Mouse (Mus musculus): Measurements from ENCODE around the gene Ldlrad3. TPM values are rescaled to one million over a fixed set of nuclear protein-coding genes. Genes with fewer than 3 reads are reported as not detected.

Ldlrad3 gene
- polyA plus RNA-seq, 1 experiment from 2014 or later: 20.4 TPM

- DNase-seq (ENCODE audit: low spot score) (no peak), ATAC-seq (replicated peaks; ENCODE audit: low FRiP score, low read depth) (no peak)
- no peak for TF ChIP-seq CTCF (IDR thresholded peaks at IDR 0.05; ENCODE audit: low read depth)
- 56% methylated on average over 9 of the region's 9 CpGs for WGBS
- Histone ChIP-seq H3K4me1 (replicated peaks; ENCODE audit: insufficient read depth, low read length) (peaks cover 10% of the 10 kb centered on the region; the same call in 1 of the 2 replicates), H3K4me2 (ENCODE audit: low read length) (no peak overlapping the region), H3K9me3 (replicated peaks; ENCODE audit: low read length) (no peaks in the 10 kb centered on the region), H3K4me3 (replicated peaks; ENCODE audit: low read depth, low read length) (no peak overlapping the region), H3K36me3 (ENCODE audit: insufficient read depth, low read length) (no peaks in the 10 kb centered on the region), H3K27ac (no peak overlapping the region), H3K9ac (ENCODE audit: low read depth, low read length) (no peak overlapping the region), H3K27me3 (ENCODE audit: insufficient read depth, low read length) (no peaks in the 10 kb centered on the region)
Measured at GRCm38 (mm10) chr2:102033818-102034512, 152.2 kb downstream of the Ldlrad3 start.

- no peak for DNase-seq (ENCODE audit: low spot score)
- no peaks in the 10 kb centered on the region for H3K36me3 ChIP-seq (ENCODE audit: insufficient read depth, low read length)
- H3K4me1 ChIP-seq (replicated peaks; ENCODE audit: insufficient read depth, low read length): peaks cover 10% of the 10 kb centered on the region; the same call in 1 of the 2 replicates
- no peak for ATAC-seq (replicated peaks; ENCODE audit: low FRiP score, low read depth)
- no peaks in the 10 kb centered on the region for H3K9me3 ChIP-seq (replicated peaks; ENCODE audit: low read length)
- no peak overlapping the region for H3K4me3 ChIP-seq (replicated peaks; ENCODE audit: low read depth, low read length)
- H3K27ac ChIP-seq: no peak overlapping the region
- WGBS: 84% methylated on average over 9 of the region's 9 CpGs
- peak; percentile 25; the same call in 1 of the 2 replicates for TF ChIP-seq CTCF (IDR thresholded peaks at IDR 0.05; ENCODE audit: low read depth)
- no peak overlapping the region for H3K4me2 ChIP-seq (ENCODE audit: low read length)
- H3K27me3 ChIP-seq (ENCODE audit: insufficient read depth, low read length): no peaks in the 10 kb centered on the region
- no peak overlapping the region for H3K9ac ChIP-seq (ENCODE audit: low read depth, low read length)
Measured at GRCm38 (mm10) chr2:102032713-102033343, 153.4 kb downstream of the Ldlrad3 start.

DNA sequence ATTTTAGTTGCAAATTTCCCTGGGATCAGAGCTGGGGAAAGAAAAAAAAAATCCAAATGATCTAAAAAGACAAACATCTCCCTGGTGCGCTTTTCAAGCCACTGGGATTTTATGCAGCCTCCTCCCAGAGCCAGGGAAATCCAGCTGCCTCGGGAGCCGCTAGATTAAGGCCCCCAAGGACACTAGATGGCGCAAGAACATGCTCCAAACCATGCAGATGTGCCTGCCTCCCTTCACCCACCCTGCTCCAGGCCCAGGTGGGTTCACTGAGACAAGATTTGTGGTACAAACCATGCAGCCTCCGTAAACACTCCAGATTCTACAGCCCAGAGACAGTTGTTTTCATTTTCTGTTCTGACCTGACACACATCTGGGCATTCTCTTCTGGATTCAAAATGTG lies 155.5 kb downstream of the Ldlrad3 start:
- no peak overlapping the region for H3K27ac ChIP-seq
- ATAC-seq (replicated peaks; ENCODE audit: low FRiP score, low read depth): no peak

GRCm38 (mm10) chr2:102030152-102030551 lies 156.0 kb downstream of the Ldlrad3 start:
- 80% methylated on average over 6 of the region's 6 CpGs for WGBS
- H3K4me2 ChIP-seq (ENCODE audit: low read length): no peak overlapping the region
- no peak for TF ChIP-seq CTCF (IDR thresholded peaks at IDR 0.05; ENCODE audit: low read depth)

More for the DNA sequence above, 155.5 kb downstream of the Ldlrad3 start:
- peak; percentile 83 for DNase-seq (ENCODE audit: low spot score)
- H3K9me3 ChIP-seq (replicated peaks; ENCODE audit: low read length): no peaks in the 10 kb centered on the region
- no peak overlapping the region for H3K4me3 ChIP-seq (replicated peaks; ENCODE audit: low read depth, low read length)
- WGBS: 22% methylated on average over 5 of the region's 5 CpGs
- no peak overlapping the region for H3K4me2 ChIP-seq (ENCODE audit: low read length)
- no peaks in the 10 kb centered on the region for H3K27me3 ChIP-seq (ENCODE audit: insufficient read depth, low read length)
- no peaks in the 10 kb centered on the region for H3K36me3 ChIP-seq (ENCODE audit: insufficient read depth, low read length)
- no peaks in the 10 kb centered on the region for H3K4me1 ChIP-seq (replicated peaks; ENCODE audit: insufficient read depth, low read length)
- no peak overlapping the region for H3K9ac ChIP-seq (ENCODE audit: low read depth, low read length)
- peak; percentile 81 for TF ChIP-seq CTCF (IDR thresholded peaks at IDR 0.05; ENCODE audit: low read depth)

DNA sequence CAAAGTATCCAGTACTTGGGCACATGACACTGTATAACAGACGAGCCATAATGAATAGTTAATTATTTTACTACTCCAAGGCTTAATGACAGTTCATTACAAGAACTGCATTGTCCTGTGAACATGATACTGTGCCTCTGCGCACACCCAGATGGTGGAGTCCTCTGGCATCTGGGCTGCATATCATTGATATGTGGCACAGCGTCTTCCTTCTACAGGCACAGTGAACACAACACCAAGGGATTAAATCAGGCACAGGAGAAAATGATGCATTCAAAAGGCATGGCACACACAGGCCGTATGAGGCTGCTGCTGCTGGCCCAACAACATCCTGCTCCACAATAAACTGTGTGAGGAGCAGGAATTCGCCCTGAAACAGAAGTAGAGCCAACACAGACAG lies 156.5 kb downstream of the Ldlrad3 start:
- no peak overlapping the region for H3K4me2 ChIP-seq (ENCODE audit: low read length)
- no peak overlapping the region for H3K27ac ChIP-seq
- H3K36me3 ChIP-seq (ENCODE audit: insufficient read depth, low read length): no peaks in the 10 kb centered on the region
- TF ChIP-seq CTCF (IDR thresholded peaks at IDR 0.05; ENCODE audit: low read depth): no peak
- H3K9ac ChIP-seq (ENCODE audit: low read depth, low read length): no peak overlapping the region
- H3K27me3 ChIP-seq (ENCODE audit: insufficient read depth, low read length): no peaks in the 10 kb centered on the region
- no peaks in the 10 kb centered on the region for H3K4me1 ChIP-seq (replicated peaks; ENCODE audit: insufficient read depth, low read length)
- ATAC-seq (replicated peaks; ENCODE audit: low FRiP score, low read depth) (no peak), DNase-seq (ENCODE audit: low spot score) (no peak)
- H3K9me3 ChIP-seq (replicated peaks; ENCODE audit: low read length): no peaks in the 10 kb centered on the region
- H3K4me3 ChIP-seq (replicated peaks; ENCODE audit: low read depth, low read length): no peak overlapping the region
- 75% methylated on average over 5 of the region's 5 CpGs for WGBS

More at GRCm38 (mm10) chr2:102030152-102030551, 156.0 kb downstream of the Ldlrad3 start:
- H3K27ac ChIP-seq: no peak overlapping the region
- no peak for ATAC-seq (replicated peaks; ENCODE audit: low FRiP score, low read depth)
- DNase-seq (ENCODE audit: low spot score): no peak
- no peak overlapping the region for H3K4me3 ChIP-seq (replicated peaks; ENCODE audit: low read depth, low read length)
- no peaks in the 10 kb centered on the region for H3K36me3 ChIP-seq (ENCODE audit: insufficient read depth, low read length)
- no peaks in the 10 kb centered on the region for H3K4me1 ChIP-seq (replicated peaks; ENCODE audit: insufficient read depth, low read length)
- H3K27me3 ChIP-seq (ENCODE audit: insufficient read depth, low read length): no peaks in the 10 kb centered on the region
- H3K9ac ChIP-seq (ENCODE audit: low read depth, low read length): no peak overlapping the region
- H3K9me3 ChIP-seq (replicated peaks; ENCODE audit: low read length): no peaks in the 10 kb centered on the region

DNA sequence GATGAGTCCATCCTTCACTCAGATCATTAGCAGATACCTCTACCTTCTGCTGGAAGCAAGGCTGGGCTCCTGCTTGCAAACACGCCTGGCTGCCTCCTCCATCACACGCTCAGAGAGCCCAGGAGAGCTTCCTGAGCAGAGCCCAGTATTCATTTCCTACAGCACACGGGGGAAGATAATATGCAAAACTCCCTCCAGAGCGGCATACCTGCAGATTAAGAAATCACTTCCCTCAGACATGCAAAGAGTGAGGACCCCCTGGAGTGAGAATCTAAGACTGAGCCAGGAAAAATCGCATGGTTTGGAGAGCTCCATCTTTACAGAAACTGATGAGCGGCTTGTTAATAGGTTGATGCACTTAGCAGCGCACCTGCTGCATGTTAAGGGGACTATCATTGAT lies 158.9 kb downstream of the Ldlrad3 start:
- 77% methylated on average over 7 of the region's 7 CpGs for WGBS
- no peaks in the 10 kb centered on the region for H3K4me1 ChIP-seq (replicated peaks; ENCODE audit: insufficient read depth, low read length)
- H3K27me3 ChIP-seq (ENCODE audit: insufficient read depth, low read length): no peaks in the 10 kb centered on the region
- DNase-seq (ENCODE audit: low spot score) (no peak), ATAC-seq (replicated peaks; ENCODE audit: low FRiP score, low read depth) (no peak)
- H3K4me2 ChIP-seq (ENCODE audit: low read length): no peak overlapping the region
- no peak for TF ChIP-seq CTCF (IDR thresholded peaks at IDR 0.05; ENCODE audit: low read depth)
- no peak overlapping the region for H3K4me3 ChIP-seq (replicated peaks; ENCODE audit: low read depth, low read length)
- no peaks in the 10 kb centered on the region for H3K36me3 ChIP-seq (ENCODE audit: insufficient read depth, low read length)
- H3K9ac ChIP-seq (ENCODE audit: low read depth, low read length): no peak overlapping the region
- H3K9me3 ChIP-seq (replicated peaks; ENCODE audit: low read length): no peaks in the 10 kb centered on the region
- H3K27ac ChIP-seq: no peak overlapping the region
